In genomic region chr14:21341195-21341594, GRCm38 (mm10) we compare ENCODE assay signal across 27 mouse cellular contexts.
"Had no signal": no experiment of that assay in that cellular context is flagged by ENCODE, and none has a peak within 500 bp of the region (broad histone marks: within the 10 kb centered on the region; RNA-seq: fewer than 3 reads in every experiment).

No protein-coding gene starts in this region.

- H3K9ac ChIP-seq: heart, embryonic 13.5 days; heart, embryonic 15.5 days; hindbrain, embryonic 13.5 days; hindbrain, embryonic 15.5 days; kidney, embryonic 15.5 days; limb, embryonic 13.5 days; limb, embryonic 15.5 days; liver, embryonic 12.5 days; liver, embryonic 14.5 days had no signal

- ATAC-seq: hindbrain, postnatal 0 days; intestine, embryonic 16.5 days; liver, embryonic 12.5 days had no signal

- H3K27me3 ChIP-seq: heart, embryonic 13.5 days; heart, embryonic 15.5 days; hindbrain, embryonic 13.5 days; hindbrain, embryonic 15.5 days; kidney, embryonic 15.5 days; limb, embryonic 13.5 days; limb, embryonic 15.5 days; liver, embryonic 12.5 days had no signal

- H3K4me3 ChIP-seq: heart, adult 2 months; heart, embryonic 13.5 days; heart, embryonic 15.5 days; hindbrain, embryonic 13.5 days; hindbrain, embryonic 15.5 days; kidney, embryonic 15.5 days; limb, embryonic 13.5 days; limb, embryonic 15.5 days; liver, embryonic 12.5 days had no signal

- H3K9me3 ChIP-seq: heart, embryonic 13.5 days; heart, embryonic 15.5 days; hindbrain, embryonic 13.5 days; hindbrain, embryonic 15.5 days; kidney, embryonic 15.5 days; limb, embryonic 13.5 days; limb, embryonic 15.5 days; liver, embryonic 12.5 days had no signal

- H3K27ac ChIP-seq: heart, adult 2 months; heart, embryonic 13.5 days; heart, embryonic 15.5 days; hindbrain, embryonic 13.5 days; hindbrain, embryonic 15.5 days; hindbrain, postnatal 0 days; kidney, embryonic 15.5 days; kidney, postnatal 0 days; limb, embryonic 13.5 days; limb, embryonic 15.5 days; liver, embryonic 12.5 days; liver, embryonic 14.5 days had no signal

- DNase-seq: gastrocnemius, postnatal 14 days; gastrocnemius, postnatal 36 days; heart, adult 11 months; heart, adult 2 months; heart, postnatal 14 days; heart, postnatal 36 days; kidney, adult 11 months; kidney, adult 2 months; kidney, adult 9 months; kidney, postnatal 14 days; kidney, postnatal 36 days; layer of hippocampus, adult 9-11 months; layer of hippocampus, postnatal 36 days; left cerebral cortex, postnatal 4 days had no signal

- H3K36me3 ChIP-seq: heart, embryonic 15.5 days; hindbrain, embryonic 13.5 days; hindbrain, embryonic 15.5 days; kidney, embryonic 15.5 days; limb, embryonic 13.5 days; limb, embryonic 15.5 days; liver, embryonic 12.5 days had no signal

- H3K4me2 ChIP-seq: heart, embryonic 11.5 days; heart, embryonic 13.5 days; heart, embryonic 15.5 days; hindbrain, embryonic 13.5 days; hindbrain, embryonic 15.5 days; kidney, embryonic 15.5 days; limb, embryonic 13.5 days; limb, embryonic 15.5 days; liver, embryonic 12.5 days had no signal

- H3K4me1 ChIP-seq: hindbrain, embryonic 13.5 days; kidney, embryonic 15.5 days; limb, embryonic 15.5 days; liver, embryonic 12.5 days had no signal
